Mouse (Mus musculus) megakaryocyte, embryonic 14.5 days (primary cell): Measurements from ENCODE around the gene Cmtm3.

Experiments used
- FLI1 ChIP-seq: IDR thresholded peaks from 2 replicates; pipeline ENCODE4 v1.6.1; 2012; ENCODE audit warnings: low read length, inconsistent platforms, mixed read lengths
- GATA1 ChIP-seq: IDR thresholded peaks from 3 replicates; pipeline ENCODE4 v1.6.1; 2012; ENCODE audit warnings: mixed read lengths, low read length, inconsistent platforms, borderline replicate concordance

GRCm38 (mm10) chr8:104336806-104337205, 2.4 kb upstream of the Cmtm3 start:
- TF ChIP-seq FLI1 = no peak
- no peak for TF ChIP-seq GATA1
